Mouse (Mus musculus) left cerebral cortex, postnatal 14 days (tissue): ENCODE results near the gene Dok3. TPM values are rescaled to one million over a fixed set of nuclear protein-coding genes. Genes with fewer than 3 reads are reported as not detected.

Experiments used
- DNase-seq, 2 experiments: peaks; one replicate each; pipeline ENCODE4 v3.0.0; 2021 to 2022; ENCODE audit warnings: low spot score in 2 of 2, mixed read lengths in 1 of 2
- intact Hi-C: fragments of 180-260 bp; cut with DNase I; formaldehyde crosslinking; loops from one replicate; pipeline ENCODE4 v1.15.1; 2025
- total RNA-seq, 2 experiments: library from RNA; stranded (reverse); gene quantifications; 2 replicates each; pipeline ENCODE4 v1.2.3; 2021

Gene Dok3
- total RNA-seq, 2 experiments from 2014 or later, result 6.2 to 7.9 TPM

- DNase-seq, result no peak
- intact Hi-C loops, result loop anchor here (2.0 kb wide), 2 partner anchors 26 to 38 kb away; no protein-coding TSS in a partner anchor
Observed at GRCm38 (mm10) chr13:55512379-55513031, 16.6 kb downstream of the Dok3 start.

DNA sequence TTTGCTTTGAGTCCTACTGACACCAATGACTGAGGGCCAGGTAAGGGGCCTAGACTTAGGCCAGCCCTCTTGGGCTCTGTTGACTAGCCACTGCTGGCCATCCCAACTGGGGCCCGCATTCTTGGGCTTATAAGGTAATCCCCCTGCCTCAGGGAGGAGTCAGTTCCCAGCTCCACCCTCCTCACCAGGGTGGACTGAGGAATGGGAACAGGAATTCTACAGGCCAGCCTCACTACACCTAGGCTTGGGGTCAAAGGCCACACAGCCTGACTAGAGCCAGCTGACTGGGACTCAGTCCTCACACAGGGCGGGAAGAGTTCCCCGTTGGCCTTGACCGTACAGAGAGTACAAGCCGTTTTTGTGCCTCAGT is 17.6 kb downstream of the Dok3 start:
- intact Hi-C loops, result no loop called here

DNA sequence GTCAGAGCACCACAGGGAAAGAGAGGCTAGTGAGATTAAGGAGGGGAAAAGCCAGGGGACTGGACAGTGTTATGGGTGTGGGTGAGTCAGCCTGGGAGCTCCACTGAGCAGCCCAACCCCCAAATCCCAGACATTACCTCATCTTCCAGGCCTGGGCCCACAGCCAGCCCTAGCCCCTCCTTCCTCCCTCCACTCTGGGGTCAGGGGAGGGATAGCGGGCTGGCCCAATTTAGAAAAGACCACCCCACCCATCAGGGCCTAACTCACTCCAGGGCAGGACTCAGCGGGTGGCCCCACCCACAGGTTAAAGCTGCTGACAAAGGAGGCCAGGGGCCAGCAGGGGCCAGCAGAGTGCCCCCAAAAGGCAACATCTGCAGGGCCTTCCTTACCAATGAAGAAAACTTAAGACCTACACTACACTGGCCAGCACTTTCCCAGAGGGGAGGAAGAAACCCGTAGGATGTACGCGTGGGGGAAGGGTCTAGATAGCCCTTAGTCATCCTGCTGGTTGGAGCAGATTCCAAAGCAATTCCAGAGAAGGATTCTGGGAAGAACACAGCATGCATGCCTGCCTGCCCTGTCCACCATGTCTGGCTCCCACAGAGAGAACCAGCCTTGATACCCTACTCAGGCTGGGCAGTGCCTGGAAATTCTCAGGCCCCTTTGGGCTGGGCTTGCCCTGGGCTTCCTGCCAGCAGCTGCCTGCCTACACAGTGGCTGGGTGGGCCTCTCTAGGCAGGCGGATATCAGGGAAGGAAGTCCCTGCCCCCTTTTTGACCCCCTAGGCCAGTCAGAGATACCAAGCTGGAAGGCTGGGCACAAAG is 18.2 kb downstream of the Dok3 start:
- intact Hi-C loops, result no loop called here
- no peak for DNase-seq

More for the DNA sequence above, 17.6 kb downstream of the Dok3 start:
- DNase-seq, result no peak

GRCm38 (mm10) chr13:55510332-55510667 is 18.8 kb downstream of the Dok3 start:
- intact Hi-C loops, result no loop called here
- DNase-seq, result no peak

- intact Hi-C loops, result no loop called here
- no peak for DNase-seq
Observed at GRCm38 (mm10) chr13:55508531-55508930, 20.6 kb downstream of the Dok3 start.

GRCm38 (mm10) chr13:55507877-55508276 is 21.2 kb downstream of the Dok3 start:
- no peak for DNase-seq
- intact Hi-C loops, result no loop called here

DNA sequence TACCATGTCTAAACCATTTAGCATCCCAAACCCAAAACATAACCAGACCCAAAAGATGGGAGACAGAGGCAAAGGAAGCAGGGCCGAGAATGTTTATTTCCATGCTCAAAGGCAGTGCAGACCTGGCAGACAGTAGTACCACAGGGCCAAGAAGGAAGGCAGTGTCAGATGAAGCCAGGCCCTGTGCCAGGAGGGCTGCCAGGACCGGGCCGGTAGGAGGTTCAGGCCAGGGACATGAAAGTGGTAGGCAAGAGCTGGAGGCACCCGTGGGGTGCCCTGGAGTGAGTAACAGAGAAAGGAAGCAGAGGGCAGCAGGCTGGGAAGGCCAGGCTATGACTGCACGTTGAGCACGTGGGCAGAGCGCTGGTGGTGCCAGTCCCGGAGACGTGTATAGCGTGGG is 22.4 kb downstream of the Dok3 start:
- no peak for DNase-seq
- intact Hi-C loops, result no loop called here

DNA sequence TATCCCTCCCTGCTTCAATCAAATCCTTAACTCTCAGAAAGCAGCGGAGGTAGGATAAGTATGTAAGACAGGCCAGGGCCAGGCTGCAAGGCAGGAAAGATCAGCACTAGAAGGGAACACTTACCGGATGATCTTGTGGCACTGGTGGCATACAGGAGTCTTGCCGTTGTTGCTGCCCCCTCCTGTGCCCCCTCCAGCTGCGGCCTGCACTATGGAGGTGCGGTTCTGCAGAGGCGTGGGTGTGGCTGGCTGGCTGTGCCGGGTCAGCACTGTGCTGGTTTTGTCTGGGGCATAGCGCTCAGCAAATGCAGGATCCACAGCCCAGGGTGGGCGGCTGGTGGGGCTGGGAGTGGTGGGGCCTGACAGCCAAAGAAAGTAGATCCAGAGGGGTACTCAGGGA is 23.3 kb downstream of the Dok3 start:
- intact Hi-C loops, result no loop called here
- no peak for DNase-seq

GRCm38 (mm10) chr13:55504390-55504789 is 24.7 kb downstream of the Dok3 start:
- intact Hi-C loops, result no loop called here
- no peak for DNase-seq

GRCm38 (mm10) chr13:55502405-55502804 is 26.7 kb downstream of the Dok3 start:
- no peak for DNase-seq
- intact Hi-C loops, result no loop called here

DNA sequence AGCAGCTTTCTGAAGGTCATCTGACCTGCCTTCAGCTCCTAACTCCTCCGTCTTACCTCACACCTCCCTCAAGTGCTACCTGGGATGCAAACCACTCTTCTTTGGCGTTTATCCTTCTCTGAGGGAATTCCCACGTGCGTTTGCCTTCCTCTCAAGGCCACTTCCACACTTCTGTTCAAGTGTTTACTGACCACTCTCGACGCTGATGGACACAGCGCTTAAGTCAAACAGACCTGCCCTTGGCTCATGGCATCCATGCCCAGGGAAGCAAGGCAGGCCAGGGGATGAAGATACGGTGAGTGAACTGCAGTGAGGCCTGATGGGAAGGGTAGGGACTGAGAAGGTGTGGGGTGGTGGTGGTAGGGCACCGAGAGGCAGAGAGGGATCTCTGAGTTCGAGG is 28.5 kb downstream of the Dok3 start:
- DNase-seq, result no peak
- intact Hi-C loops, result no loop called here

DNA sequence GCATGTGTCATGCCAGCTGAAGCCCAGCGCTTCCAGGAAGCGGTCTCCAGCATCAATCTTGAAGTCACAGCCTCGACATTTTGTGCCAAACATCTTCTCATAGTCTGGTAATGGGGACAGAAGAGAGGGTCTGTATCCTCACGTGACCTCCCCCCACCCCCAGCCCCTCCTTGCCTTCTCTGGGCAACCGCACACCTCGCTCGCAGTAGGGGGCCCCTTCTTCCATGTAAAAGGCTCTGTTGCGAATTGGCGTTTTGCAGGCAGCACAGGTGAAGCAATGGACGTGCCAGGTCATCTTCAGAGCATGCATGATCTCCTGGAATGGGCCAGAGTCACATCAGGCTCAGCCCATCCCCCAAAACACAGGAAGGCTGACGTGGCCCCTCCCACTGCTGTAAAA is 30.2 kb downstream of the Dok3 start:
- DNase-seq, result no peak
- intact Hi-C loops, result no loop called here

- intact Hi-C loops, result no loop called here
- DNase-seq, result no peak
Observed at GRCm38 (mm10) chr13:55496661-55497060, 32.4 kb downstream of the Dok3 start.

- intact Hi-C loops, result no loop called here
Observed at GRCm38 (mm10) chr13:55495702-55496101, 33.4 kb downstream of the Dok3 start.

DNA sequence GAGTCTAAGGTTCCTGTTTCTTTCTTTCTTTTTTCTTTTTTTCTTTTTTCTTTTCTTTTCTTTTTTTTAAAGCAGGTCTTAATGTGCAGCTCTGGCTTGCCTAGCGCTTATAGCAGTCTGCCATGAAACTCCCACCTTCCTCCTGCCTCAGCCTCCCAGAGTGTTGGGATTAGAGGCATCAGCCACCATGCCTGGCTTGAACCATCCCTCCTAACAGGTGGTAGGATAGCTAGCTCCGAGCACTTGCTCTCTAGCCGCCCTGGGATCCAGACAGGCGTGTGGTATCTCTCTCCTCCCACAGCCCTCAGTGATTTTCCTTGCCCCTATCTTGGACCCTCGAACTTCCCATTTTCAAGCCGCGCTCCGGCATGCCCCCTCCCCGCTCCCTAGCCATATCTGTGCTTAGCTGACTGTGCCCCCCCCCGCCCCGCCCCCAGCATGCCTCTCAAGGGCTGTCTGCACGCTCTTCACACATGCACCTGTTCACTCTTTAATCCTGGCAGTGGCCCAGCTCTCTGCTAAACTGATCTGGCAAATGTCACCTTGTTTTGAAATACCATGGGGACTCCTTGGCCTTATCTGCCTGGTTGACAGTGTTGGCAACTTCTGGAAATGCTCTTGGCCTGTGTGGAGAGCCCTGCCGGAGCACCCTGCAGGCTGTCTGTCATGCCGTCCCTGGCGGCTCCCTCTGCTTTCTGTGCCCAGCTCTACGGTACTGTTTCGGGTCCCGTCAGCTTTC is 34.0 kb downstream of the Dok3 start:
- DNase-seq, result no peak
- intact Hi-C loops, result no loop called here

More at GRCm38 (mm10) chr13:55495702-55496101, 33.4 kb downstream of the Dok3 start:
- DNase-seq, result no peak

GRCm38 (mm10) chr13:55494257-55494656 is 34.8 kb downstream of the Dok3 start:
- intact Hi-C loops, result no loop called here
- no peak for DNase-seq

GRCm38 (mm10) chr13:55487578-55488498 is 41.3 kb downstream of the Dok3 start, which contains the start of gene Dbn1:
Dbn1 (minus strand) TSS chr13:55488111.
- intact Hi-C loops, result loop anchor here (2.0 kb wide), 1 partner anchor 25 kb away; the partner anchor contains the start of gene Pdlim7

DNA sequence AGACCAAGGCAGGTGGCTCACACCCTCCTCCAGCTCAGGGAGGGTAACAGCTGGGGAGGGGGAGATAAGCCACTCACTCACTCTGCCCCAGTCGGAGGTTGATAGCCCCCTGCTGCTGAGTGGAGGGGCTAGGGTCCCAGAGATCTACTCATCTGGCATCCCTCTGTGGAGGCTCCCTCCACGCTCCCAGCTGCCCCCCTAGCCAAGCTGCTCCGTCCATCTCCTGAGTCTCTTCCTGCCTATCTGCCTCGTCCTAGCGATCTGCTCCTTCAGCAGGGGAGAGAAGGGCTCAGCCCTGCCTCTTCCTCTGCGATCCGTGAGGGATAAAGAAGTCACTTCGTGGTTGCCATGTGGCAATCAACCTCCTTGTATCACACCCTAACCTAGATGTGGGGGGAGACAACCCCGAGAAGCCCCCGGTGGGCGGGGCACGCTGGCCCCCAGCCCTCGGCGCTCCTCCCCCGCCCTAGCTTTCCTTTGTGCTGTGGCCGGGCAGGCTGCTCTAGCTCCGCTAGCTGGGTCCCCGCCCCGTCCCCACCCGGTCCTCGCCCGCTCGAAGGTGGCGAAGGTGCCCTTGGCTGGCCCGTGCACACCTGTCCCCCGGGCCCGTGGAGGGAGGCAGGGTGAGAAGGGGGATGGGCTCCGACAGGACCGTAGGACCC is 42.0 kb downstream of the Dok3 start:
- no peak for DNase-seq
- intact Hi-C loops, result loop anchor here (2.0 kb wide), 1 partner anchor 26 kb away; the partner anchor contains the start of gene Pdlim7

More at GRCm38 (mm10) chr13:55487578-55488498, 41.3 kb downstream of the Dok3 start, which contains the start of gene Dbn1:
- DNase-seq, result no peak
